Mouse (Mus musculus) lung, postnatal 25 days (tissue): Measurements from ENCODE around the gene Disc1.

ENCODE experiments used
- DNase-seq: peaks from one replicate; pipeline ENCODE4 v3.0.0; 2022; ENCODE audit warnings: low spot score

The Disc1 gene

GRCm38 (mm10) chr8:125067596-125067960 is 13.6 kb downstream of the Disc1 start:
- peak; percentile 69 for DNase-seq

DNA sequence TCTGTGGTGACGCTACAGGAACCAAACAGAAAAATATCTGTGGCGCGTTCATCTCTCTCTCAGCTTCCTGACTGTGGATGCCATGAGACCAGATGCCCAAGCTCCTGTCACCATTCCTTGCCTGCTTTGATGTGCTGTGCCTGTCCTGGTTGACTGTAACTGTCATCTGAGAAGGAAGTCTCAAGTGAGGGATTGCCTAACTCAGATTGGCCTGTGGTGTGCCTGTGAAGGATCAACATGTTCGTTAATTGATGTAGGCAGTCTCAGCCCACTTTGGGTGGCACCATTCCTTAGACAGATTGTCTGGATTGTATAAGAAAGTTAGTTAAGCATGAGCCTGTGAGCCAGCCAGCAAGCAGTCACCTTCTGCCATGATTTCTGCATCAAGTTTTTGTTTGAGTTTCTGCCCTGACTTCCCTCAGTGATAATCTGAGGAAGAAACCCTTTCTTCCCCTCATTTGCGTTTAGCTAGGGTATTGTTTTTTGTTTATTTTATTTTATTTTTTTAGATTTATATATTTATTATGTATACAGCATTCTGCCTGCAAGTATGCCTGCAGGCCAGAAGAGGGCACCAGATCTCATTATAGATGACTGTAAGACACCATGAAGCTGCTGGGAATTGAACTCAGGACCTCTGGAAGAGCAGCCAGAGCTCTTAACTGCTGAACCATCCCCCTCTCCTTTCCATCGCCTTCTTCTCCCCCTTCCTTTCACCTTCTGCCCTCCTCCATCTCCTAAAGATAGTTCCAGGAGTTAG is 14.3 kb downstream of the Disc1 start:
- no peak for DNase-seq

- DNase-seq, result no peak
Observed at GRCm38 (mm10) chr8:125069304-125069703, 15.3 kb downstream of the Disc1 start.

- DNase-seq, result no peak
Observed at GRCm38 (mm10) chr8:125069733-125070132, 15.7 kb downstream of the Disc1 start.

- DNase-seq, result no peak
Observed at GRCm38 (mm10) chr8:125074141-125074540, 20.1 kb downstream of the Disc1 start.

DNA sequence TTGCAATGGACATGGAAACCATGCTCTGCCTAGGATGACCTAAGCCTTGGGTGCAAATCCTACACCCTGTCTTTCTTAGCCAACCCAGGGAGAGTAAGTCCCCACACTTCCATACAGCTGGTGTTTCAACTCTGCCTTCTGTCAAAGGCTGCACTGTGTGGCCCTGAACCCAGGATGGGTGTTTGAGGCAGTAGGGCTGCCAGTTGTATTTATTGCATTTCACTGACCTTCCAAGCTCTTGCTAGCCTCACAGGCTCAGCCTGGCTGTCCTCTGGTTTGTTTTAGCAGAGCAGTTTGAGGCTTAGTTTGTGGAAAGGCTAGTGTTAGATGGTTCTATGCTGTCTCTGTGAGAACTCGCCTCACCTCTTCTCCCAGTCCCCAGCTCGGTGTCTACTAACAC is 20.6 kb downstream of the Disc1 start:
- DNase-seq, result no peak

DNA sequence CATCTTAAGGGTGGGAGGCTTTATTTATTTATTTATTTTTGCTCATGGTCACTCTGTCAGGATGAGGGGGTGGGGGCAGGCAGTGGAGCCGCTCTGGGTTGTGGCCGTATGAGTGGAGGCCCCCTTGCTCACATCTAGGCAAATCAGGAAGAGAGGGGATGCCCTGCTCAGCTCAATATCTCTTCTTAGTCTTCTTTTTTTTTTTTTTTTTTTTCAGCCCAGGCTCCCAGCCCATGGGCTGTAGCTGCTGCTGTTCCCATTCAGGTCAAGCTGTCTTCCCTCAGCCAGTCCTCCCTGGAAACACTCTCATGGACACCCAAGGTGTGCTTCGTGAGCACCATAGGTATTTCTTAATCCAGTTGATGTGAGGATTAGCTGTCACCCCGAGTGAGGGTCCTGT is 21.4 kb downstream of the Disc1 start:
- DNase-seq, result no peak

DNA sequence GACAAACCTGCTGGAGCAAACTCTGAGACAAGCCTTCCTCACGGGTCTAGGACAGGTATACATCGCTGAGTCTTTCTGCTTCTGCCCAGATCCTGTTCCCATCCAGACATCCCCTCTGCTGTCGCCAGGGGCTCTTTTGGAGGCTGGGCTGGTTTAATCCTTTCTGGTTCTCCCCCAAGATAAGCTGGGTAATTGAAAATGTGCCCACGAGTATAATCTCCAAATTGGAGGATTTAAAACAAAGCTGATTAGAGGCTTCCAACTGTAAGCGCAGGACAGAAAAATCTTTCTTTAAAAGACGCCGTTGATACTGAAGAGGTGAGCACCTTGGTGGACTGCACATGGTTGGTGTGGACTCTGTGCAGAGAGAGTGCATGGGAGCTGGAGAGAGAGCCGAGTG is 23.3 kb downstream of the Disc1 start:
- DNase-seq, result no peak

DNA sequence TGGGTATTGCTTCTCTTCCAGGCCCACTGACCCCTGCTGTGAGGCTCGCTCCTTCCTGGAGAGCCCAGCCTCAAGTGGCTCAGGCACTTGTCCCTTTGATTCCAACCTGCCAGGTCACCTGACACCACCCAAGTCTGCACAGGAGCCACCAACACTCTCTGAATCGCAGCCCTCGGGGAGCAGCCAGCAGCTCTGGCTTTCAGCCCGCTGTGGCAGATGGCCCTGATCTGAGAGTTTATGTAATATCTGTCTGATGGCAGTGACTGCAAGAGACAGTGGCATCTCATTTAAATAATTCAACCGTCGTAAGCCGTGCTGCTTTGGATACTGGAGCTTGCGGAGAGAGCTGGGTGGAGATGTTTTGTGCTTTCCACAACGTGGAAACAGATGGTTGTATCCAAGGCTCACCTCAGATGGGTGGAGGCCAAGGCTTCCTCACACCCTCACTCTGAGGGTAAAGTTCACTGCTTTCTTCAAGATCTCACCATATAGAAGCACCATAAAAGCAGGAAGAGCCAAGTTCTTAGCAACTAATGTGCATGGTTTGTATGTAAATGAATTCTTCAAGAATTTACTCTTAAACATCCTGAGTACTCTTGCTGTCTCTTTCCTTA is 24.9 kb downstream of the Disc1 start:
- DNase-seq, result peak; percentile 36

- DNase-seq, result no peak
Observed at GRCm38 (mm10) chr8:125080388-125081344, 26.7 kb downstream of the Disc1 start.

DNA sequence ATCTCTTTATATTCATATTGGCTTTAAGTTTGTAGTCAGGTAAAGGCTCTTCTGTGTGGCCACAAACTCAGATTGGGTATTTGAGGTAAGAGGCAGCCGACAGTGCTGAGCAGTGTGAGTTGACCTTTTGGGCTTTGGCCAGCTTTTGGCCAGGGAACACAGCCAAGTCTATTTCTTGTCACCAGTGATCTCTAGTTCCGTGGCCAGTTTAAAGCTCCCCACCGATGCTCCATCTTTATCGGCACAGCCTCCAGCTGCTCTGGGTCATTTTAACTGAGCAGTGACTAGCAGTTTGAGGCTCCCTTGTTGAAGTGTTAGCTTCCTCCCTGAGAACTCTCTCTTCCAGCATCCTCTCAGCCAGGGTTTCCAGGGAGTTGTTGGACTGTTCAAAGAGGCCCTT is 29.8 kb downstream of the Disc1 start:
- no peak for DNase-seq

- no peak for DNase-seq
Observed at GRCm38 (mm10) chr8:125084523-125084922, 30.5 kb downstream of the Disc1 start.

- peak; percentile 64 for DNase-seq
Observed at GRCm38 (mm10) chr8:125090889-125091740, 37.1 kb downstream of the Disc1 start.

DNA sequence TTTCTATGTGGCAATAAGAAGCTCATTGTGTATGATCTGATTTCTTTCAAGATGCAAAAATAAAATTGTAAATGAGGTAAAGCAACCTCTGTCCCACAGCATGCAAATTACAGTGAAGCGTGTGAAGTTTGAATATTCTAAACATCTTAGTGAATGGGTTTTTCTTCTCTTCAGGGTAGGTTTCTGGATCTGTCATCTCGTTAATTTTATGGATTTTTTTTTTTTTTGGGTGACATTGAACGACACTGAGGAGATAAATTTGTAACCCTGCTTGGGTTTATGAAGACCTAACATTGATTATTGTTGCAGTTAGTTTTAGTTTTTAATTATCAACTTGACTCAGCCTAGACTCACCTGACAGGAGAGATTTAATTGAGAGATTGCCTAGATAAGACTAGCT is 43.1 kb downstream of the Disc1 start:
- no peak for DNase-seq

DNA sequence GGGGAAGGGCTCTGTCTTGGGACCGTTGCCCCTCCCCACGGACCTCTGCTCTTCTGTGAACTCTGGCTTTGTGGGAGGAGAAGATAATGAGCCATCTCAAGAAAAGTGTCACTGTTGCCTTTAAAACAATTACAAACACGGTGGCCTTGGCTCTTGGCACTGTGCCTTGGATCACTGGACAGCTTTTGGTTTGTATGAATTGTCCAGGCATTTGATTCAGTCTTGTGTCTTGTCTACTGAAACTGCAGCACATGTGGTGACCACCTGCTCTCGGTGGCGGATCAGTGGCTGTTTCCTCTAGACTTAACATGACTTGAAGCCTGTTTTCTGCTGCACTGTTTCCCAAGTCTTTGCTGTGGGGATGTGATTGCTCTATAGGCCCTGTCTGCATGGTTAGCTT is 44.1 kb downstream of the Disc1 start:
- no peak for DNase-seq

DNA sequence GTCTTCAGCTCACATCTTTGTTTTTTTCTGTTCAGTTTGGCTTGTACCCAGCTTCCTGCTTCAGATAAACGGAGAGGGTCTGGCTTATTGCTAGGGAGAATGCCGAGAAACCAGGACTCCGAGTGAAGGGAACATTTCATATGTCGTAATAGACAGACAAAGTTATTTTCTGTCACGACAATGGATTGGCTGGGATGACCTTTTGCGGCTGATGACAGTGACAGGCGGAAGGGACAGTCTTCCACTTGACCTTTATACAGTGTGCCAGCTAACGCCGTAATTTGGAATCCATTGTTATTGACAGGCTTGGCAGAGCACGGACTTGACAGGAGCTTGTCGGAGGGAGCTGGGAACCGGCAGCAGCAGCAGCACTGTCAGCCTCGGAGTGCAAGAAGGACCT is 48.3 kb downstream of the Disc1 start:
- peak; percentile 34 for DNase-seq

GRCm38 (mm10) chr8:125113171-125113570 is 59.2 kb downstream of the Disc1 start:
- DNase-seq, result no peak

- DNase-seq, result no peak
Observed at GRCm38 (mm10) chr8:125113831-125114230, 59.8 kb downstream of the Disc1 start.

DNA sequence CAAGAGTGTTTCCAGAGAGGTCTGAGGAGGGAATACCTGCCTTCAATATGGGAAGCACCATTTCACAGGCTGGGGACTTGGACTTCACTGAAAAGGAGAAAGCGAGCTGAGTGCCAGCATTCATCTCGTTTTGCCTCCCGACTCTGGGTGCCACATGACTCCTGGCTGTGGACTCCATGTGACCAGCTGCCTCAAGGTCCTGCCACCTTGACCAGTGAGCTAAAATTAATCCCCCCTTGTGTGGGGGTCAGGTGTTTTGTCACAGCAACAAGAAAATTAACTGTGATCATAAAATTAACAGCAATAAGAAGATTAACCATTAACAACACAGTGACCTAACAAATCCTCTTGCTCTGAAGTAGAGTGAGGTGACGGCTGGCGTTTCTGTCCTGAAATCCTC is 61.3 kb downstream of the Disc1 start:
- DNase-seq, result no peak

DNA sequence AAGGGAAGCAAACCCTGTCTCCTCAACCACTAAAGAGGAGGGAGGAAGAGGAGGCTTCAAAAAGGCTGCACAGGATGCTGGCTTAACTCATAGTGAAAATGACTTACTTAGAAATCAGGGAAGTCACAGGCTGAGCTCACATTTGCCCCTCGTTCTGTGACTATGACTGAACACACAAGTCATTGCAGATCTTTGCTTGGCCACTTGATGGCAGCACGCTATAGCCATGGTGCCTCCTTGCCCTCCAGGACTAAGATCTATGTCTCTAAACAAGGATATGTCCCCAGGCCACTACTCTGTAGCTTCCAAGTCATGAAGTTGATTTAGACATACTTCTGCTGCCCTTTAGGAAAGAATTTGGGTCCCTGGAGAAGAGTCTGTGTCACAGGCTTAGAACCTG is 62.6 kb downstream of the Disc1 start:
- DNase-seq, result peak; percentile 32

DNA sequence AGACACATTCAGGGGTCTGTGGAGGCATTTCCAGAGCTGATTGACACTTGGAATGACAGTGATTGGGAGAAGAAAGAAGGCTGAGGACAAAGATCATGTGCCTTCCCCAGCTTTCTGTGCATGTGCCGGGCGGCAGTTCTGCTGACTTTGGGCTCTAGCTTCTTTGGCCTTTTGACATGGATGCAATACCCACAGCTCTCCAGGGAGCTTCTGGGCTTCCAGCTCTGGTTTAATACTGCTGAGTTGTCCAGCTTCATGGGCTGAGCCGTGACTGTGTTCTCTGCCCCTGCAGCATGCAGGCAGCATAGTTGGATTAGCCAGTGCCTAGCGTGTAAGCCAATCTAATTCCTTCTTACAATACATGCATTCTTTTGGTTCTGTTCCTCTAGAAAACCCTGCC is 72.5 kb downstream of the Disc1 start:
- no peak for DNase-seq

- DNase-seq, result no peak
Observed at GRCm38 (mm10) chr8:125127621-125128020, 73.6 kb downstream of the Disc1 start.
